Mouse (Mus musculus): ENCODE data around the gene Bag1. TPM values are rescaled to one million over a fixed set of nuclear protein-coding genes. Genes with fewer than 3 reads are reported as not detected.

Bag1 gene
- polyA plus RNA-seq (2012): 454 and 555 TPM in 2 replicates

GRCm38 (mm10) chr4:40948160-40948708 is at the start of gene Bag1, which contains the start of gene Chmp5:
TSS of gene Bag1 (minus strand) at chr4:40948294.
TSS of gene Chmp5 (plus strand) at chr4:40948407.
- TF ChIP-seq GATA1 (IDR thresholded peaks at IDR 0.05; ENCODE audit: low read length): no peak

GRCm38 (mm10) chr4:40996302-40996701 is 48.2 kb upstream of the Bag1 start:
- TF ChIP-seq GATA1 (IDR thresholded peaks at IDR 0.05; ENCODE audit: low read length): peak; percentile 76

DNA sequence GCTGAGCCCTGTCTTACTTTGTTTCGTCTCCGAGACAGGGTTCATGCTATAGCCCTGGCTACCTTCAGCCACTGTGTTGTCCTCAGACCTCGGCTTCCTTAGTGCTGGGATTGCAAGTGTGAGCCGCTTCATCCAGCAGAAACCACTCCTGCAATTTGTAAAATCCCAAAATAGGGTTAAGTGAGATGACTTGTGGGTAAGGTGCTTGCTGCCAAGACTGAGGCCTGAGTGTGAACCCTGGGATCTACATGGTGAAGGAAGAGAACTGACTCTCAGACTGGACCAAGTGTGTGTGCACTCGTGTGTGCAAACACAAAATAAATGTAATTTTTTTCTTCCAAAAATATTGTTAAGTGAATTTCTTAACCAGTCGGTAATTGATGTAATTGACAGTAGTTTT is 41.5 kb upstream of the Bag1 start:
- TF ChIP-seq GATA1 (IDR thresholded peaks at IDR 0.05; ENCODE audit: low read length): no peak

GRCm38 (mm10) chr4:40983686-40984085 is 35.6 kb upstream of the Bag1 start:
- TF ChIP-seq GATA1 (IDR thresholded peaks at IDR 0.05; ENCODE audit: low read length): no peak

DNA sequence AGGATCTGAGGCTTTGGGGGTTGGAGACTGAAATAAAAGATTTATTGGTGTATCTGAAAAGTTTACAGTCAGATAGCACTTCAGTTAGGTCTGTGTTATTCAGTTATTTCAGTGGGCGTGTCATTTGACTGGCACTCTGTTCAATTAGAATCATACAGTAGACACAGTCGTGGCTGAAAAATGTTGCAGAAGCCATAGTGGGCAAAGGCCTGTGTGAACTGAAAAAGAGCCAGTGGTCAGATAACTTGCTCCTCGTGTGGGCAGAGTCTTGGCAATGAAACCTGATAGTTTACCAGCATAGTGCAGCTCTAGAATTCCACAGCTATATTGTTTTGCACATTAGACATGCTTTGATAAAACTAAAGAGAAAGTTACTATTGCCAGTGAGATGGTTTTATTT is 34.4 kb upstream of the Bag1 start:
- TF ChIP-seq GATA1 (IDR thresholded peaks at IDR 0.05; ENCODE audit: low read length): no peak

- TF ChIP-seq GATA1 (IDR thresholded peaks at IDR 0.05; ENCODE audit: low read length): no peak
Observed at GRCm38 (mm10) chr4:40979430-40979829, 31.3 kb upstream of the Bag1 start.

GRCm38 (mm10) chr4:40976651-40977050 is 28.6 kb upstream of the Bag1 start:
- no peak for TF ChIP-seq GATA1 (IDR thresholded peaks at IDR 0.05; ENCODE audit: low read length)

GRCm38 (mm10) chr4:40975678-40976077 is 27.6 kb upstream of the Bag1 start:
- TF ChIP-seq GATA1 (IDR thresholded peaks at IDR 0.05; ENCODE audit: low read length): no peak

- no peak for TF ChIP-seq GATA1 (IDR thresholded peaks at IDR 0.05; ENCODE audit: low read length)
Observed at GRCm38 (mm10) chr4:40974011-40974410, 25.9 kb upstream of the Bag1 start.

DNA sequence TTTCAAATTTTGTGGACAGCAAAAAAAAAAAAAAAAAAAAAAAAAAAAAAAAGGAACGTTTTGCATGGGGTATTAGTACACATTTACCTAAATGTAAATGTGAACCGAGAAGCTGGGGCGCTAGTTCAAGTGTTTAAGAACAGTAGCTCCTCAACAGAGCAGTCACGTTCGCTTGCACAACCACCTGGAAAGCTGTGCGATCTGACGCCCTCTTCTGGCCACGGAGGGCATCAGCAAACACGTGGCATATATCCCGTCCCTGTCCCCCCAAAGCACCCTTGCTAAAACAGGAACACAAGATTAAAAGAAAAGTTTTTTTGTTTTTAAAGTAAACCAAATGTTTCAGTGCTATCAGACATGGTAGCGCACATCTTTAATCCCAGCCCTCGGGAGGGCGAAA is 23.6 kb upstream of the Bag1 start:
- no peak for TF ChIP-seq GATA1 (IDR thresholded peaks at IDR 0.05; ENCODE audit: low read length)

DNA sequence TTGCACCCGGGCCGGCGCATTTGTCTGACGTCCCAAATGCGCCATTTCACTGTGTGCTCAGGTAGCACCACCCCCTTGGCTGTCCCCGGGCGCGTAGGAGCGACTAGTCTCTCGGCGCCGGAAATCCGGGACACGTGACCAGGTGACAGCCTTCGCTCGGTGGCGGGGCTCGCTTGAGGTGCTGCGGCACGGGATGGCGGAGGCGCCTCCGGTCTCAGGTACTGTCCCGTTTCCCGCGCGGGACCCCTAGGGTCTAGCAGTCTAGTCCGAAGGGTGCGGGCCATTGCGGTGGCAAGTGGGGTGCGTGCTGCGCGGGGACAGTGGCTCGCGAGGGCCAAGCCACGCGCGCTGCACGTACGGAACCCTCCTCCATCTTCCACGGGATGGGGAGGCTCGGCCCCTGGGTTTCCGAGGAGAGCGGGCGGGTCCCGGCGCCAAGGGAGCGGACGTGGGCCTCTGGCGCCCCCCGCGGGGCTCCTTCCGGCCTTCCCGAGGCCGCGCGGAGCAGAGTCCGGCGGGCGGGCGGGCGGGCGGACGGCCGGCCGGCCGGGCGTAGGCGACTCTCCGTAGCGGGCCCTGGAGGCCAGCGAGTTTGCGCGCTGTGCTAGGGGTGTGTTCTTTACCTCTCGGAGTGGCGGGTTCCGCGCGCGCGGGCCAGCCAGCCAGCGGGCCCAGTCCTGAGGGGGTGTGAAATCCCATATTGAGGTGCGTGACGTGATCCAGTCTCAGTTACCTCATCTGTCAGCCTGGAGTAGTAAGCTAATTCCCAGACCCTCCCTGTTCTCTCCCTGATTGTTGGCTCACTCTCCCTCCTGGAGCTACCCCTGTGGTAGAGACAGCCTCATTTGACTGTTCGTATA is 23.0 kb upstream of the Bag1 start, which contains the start of gene Nfx1:
Nfx1 (plus strand) TSS at position 65 of the 860 bp plus-strand sequence.
- TF ChIP-seq GATA1 (IDR thresholded peaks at IDR 0.05; ENCODE audit: low read length): no peak

DNA sequence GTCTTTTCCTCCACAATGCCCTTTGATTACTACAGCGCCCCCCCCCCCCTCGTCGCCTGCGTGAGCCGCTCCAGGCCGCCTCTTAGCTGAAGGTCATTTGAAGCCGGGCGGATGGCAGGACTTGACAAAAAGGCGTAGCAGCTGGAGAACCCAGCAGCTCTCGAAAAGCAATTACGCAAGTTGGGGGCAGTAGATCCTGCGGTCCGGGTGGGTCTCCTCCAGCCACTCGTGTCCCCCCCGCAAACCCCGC is 22.4 kb upstream of the Bag1 start:
- no peak for TF ChIP-seq GATA1 (IDR thresholded peaks at IDR 0.05; ENCODE audit: low read length)

DNA sequence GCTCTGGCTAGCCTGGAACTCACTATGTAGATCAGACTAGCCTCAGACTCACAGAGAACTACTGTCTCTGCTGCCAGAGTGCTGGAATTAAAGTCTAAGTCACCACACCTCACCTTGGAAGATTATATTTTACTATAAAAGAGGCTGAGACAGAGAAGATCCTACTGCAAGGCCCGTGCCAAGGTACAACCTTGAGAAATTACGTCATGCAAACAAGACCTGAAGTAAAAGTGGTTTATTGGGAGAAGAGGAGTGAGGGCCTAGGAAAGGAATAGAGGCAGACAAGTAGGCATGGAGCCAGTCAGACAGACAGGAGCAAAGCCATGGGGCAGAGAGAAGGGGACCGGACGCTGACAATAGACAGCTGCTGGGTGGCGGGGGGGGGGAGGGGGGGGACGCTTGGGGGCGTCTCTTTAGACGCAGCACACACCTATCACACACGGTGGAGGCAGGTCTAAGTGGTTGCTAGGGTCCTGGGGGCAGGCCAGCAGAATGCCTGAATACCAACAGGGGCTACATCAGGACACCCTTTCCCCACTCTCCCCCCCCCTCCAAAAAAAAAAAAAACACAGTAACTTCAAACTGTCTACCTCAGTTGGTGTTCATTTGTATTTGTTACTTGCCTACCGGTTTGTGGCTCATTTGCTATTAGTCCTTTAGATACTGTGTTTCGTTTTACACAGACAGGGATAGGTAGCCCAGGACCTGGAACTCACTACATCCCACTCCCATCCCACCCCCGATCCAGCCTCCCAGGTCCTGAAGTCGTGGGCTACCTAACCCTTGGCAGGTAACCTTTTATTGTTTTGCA is 21.9 kb upstream of the Bag1 start:
- no peak for TF ChIP-seq GATA1 (IDR thresholded peaks at IDR 0.05; ENCODE audit: low read length)

DNA sequence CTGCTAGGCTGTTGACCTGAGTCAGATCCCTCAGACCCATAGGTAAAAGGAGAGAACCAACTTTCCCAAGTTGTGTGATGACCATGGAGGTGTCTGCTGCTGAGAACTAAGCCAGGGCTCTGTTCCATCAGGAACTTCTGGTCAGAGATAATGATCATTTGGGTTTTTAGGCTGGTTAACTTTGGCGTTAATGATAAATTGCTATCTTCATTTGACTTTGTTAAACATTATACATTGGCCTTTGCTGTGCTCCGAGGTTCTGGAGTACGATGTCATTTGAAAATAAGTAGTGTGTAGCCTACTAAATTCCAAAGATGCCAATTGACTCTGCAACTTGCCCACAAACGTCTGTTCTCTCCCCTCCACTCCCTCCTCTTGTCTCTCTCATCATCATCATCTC is 21.1 kb upstream of the Bag1 start:
- no peak for TF ChIP-seq GATA1 (IDR thresholded peaks at IDR 0.05; ENCODE audit: low read length)

DNA sequence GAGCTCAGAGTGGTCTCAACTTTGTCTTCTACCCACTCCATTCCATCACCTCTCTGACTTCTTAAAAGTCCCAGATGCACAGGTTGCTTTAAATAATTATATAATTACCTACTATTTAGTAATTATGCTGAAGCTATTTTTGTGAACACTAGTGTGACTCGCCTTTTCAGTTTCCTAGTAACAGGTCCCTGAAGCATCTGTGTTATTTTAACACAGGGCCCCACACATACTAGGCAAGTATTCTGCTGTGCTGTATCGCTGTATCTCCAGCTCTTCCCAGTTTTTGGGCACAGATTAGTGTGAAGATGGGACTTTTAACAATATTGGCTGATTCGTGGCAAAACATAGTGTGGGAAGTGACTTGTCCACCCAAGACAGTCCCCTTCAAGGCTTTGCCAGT is 15.4 kb upstream of the Bag1 start:
- TF ChIP-seq GATA1 (IDR thresholded peaks at IDR 0.05; ENCODE audit: low read length): no peak

- no peak for TF ChIP-seq GATA1 (IDR thresholded peaks at IDR 0.05; ENCODE audit: low read length)
Observed at GRCm38 (mm10) chr4:40955942-40956341, 7.8 kb upstream of the Bag1 start.
